Mouse (Mus musculus): ENCODE results near the gene Eif2s2. TPM values are rescaled to one million over a fixed set of nuclear protein-coding genes. Genes with fewer than 3 reads are reported as not detected.

Eif2s2 gene
- total and polyA plus RNA-seq, 3 experiments = 126 to 276 (median 269) TPM

- Histone ChIP-seq H3K27ac (ENCODE audit: insufficient read depth, low read depth) (no peak overlapping the region), H3K9me3 (replicated peaks; ENCODE audit: low read length) (no peaks in the 10 kb centered on the region), H3K4me3 (replicated peaks in 1 of 3; ENCODE audit: low read depth in 2 of 3, low read length in 2 of 3, poor library complexity in 1 of 3) (no peak overlapping the region), H3K36me3 (replicated peaks in 1 of 2; ENCODE audit: control insufficient read depth in 1 of 2, insufficient read depth in 1 of 2, low read length in 1 of 2) (peaks cover 2 to 53% of the 10 kb centered on the region in 2 experiments), H3K27me3 (replicated peaks) (no peaks in the 10 kb centered on the region), H3K9ac (ENCODE audit: insufficient read depth, low read depth) (no peak overlapping the region), H3K4me2 (ENCODE audit: insufficient read depth, low read depth, poor library complexity, severe bottlenecking) (no peak overlapping the region), H3K4me1 (ENCODE audit: control insufficient read depth in 1 of 2, insufficient read depth in 2 of 2) (peaks cover 4 to 26% of the 10 kb centered on the region in 2 experiments), H3K79me2 (replicated peaks; ENCODE audit: control insufficient read depth, extremely low read depth, insufficient read depth, poor library complexity, severe bottlenecking) (peaks cover 38% of the 10 kb centered on the region)
- no peak for TF ChIP-seq NELFE (IDR thresholded peaks at IDR 0.05; ENCODE audit: low read depth, low read length)
- TF ChIP-seq ZNF384 (IDR thresholded peaks at IDR 0.05; ENCODE audit: low read depth, low read length) = no peak
- TF ChIP-seq CHD1 (IDR thresholded peaks at IDR 0.05; ENCODE audit: low read depth, low read length) = no peak
- no peak for TF ChIP-seq ZMIZ1 (IDR thresholded peaks at IDR 0.05; ENCODE audit: low read depth, low read length)
- no peak for TF ChIP-seq KAT2A (IDR thresholded peaks at IDR 0.05; ENCODE audit: insufficient replicate concordance, low read length)
- no peak for TF ChIP-seq POLR2A (IDR thresholded peaks at IDR 0.05; ENCODE audit: low read depth, low read length)
- no peak for TF ChIP-seq ELF1 (IDR thresholded peaks at IDR 0.05; ENCODE audit: low read depth, low read length)
- no peak for TF ChIP-seq RCOR1 (conservative IDR thresholded peaks at IDR 0.05; ENCODE audit: low read depth, low read length)
- TF ChIP-seq HCFC1 (IDR thresholded peaks at IDR 0.05; ENCODE audit: low read depth, low read length) = no peak
- no peak for TF ChIP-seq SMC3 (IDR thresholded peaks at IDR 0.05; ENCODE audit: low read depth, low read length)
- no peak for TF ChIP-seq RAD21 (IDR thresholded peaks at IDR 0.05; ENCODE audit: low read depth, low read length)
- TF ChIP-seq NRF1 (IDR thresholded peaks at IDR 0.05; ENCODE audit: low read depth, low read length) = no peak
- TF ChIP-seq POLR2AphosphoS2 (IDR thresholded peaks at IDR 0.05; ENCODE audit: low read depth, low read length) = no peak
- TF ChIP-seq ZC3H11A (IDR thresholded peaks at IDR 0.05; ENCODE audit: low read depth, low read length) = no peak
- TF ChIP-seq BHLHE40 (IDR thresholded peaks at IDR 0.05; ENCODE audit: low read depth, low read length) = no peak
- no peak for TF ChIP-seq JUN (IDR thresholded peaks at IDR 0.05; ENCODE audit: insufficient read depth, low read depth, low read length)
- no peak for TF ChIP-seq EP300 (IDR thresholded peaks at IDR 0.05; ENCODE audit: low read length)
- in situ Hi-C loops (cut with MboI; ENCODE audit: low pct_ligation_motif_present, low pct_unique_long_range_greater_than_20kb, low sequenced_read_pairs) = no loop called here
- dilution Hi-C loops (cut with MboI; ENCODE audit: extremely low pct_ligation_motif_present, extremely low pct_unique_long_range_greater_than_20kb, low sequenced_read_pairs) = no loop called here
- DNase-seq (ENCODE audit: extremely low read depth) = no peak
Observed at GRCm38 (mm10) chr2:154832471-154832870, 60.3 kb downstream of the Eif2s2 start.

- H3K4me1 ChIP-seq (ENCODE audit: control insufficient read depth in 1 of 2, insufficient read depth in 2 of 2) = peaks cover 0 to 6% of the 10 kb centered on the region in 2 experiments; a peak in 1 of 4 replicates
- no peak overlapping the region for H3K4me3 ChIP-seq (replicated peaks in 1 of 3; ENCODE audit: low read depth in 2 of 3, low read length in 2 of 3, poor library complexity in 1 of 3)
- H3K79me2 ChIP-seq (replicated peaks; ENCODE audit: control insufficient read depth, extremely low read depth, insufficient read depth, poor library complexity, severe bottlenecking) = peaks cover 33% of the 10 kb centered on the region
- H3K36me3 ChIP-seq (replicated peaks in 1 of 2; ENCODE audit: control insufficient read depth in 1 of 2, insufficient read depth in 1 of 2, low read length in 1 of 2) = peaks cover 0 to 61% of the 10 kb centered on the region in 2 experiments
- H3K9me3 ChIP-seq (replicated peaks; ENCODE audit: low read length) = no peaks in the 10 kb centered on the region
- no peak overlapping the region for H3K9ac ChIP-seq (ENCODE audit: insufficient read depth, low read depth)
- H3K27me3 ChIP-seq (replicated peaks) = no peaks in the 10 kb centered on the region
- no peak for DNase-seq (ENCODE audit: extremely low read depth)
- in situ Hi-C loops (cut with MboI; ENCODE audit: low pct_ligation_motif_present, low pct_unique_long_range_greater_than_20kb, low sequenced_read_pairs) (no loop called here), dilution Hi-C loops (cut with MboI; ENCODE audit: extremely low pct_ligation_motif_present, extremely low pct_unique_long_range_greater_than_20kb, low sequenced_read_pairs) (no loop called here)
- no peak overlapping the region for H3K27ac ChIP-seq (ENCODE audit: insufficient read depth, low read depth)
- H3K4me2 ChIP-seq (ENCODE audit: insufficient read depth, low read depth, poor library complexity, severe bottlenecking) = no peak overlapping the region
- TF ChIP-seq USF1 (IDR thresholded peaks at IDR 0.05; ENCODE audit: low read depth, low read length) (no peak), ZC3H11A (IDR thresholded peaks at IDR 0.05; ENCODE audit: low read depth, low read length) (no peak), MYC (IDR thresholded peaks at IDR 0.05; ENCODE audit: low read depth, low read length) (no peak), TBP (conservative IDR thresholded peaks at IDR 0.05; ENCODE audit: low read depth, low read length) (no peak), POLR2AphosphoS2 (IDR thresholded peaks at IDR 0.05; ENCODE audit: low read depth, low read length) (no peak), CTCF (conservative IDR thresholded peaks at IDR 0.05 in 1 of 2, IDR thresholded peaks at IDR 0.05 in 1 of 2; ENCODE audit: low read depth in 2 of 2, low read length in 2 of 2) (no peak), GABPA (IDR thresholded peaks at IDR 0.05; ENCODE audit: insufficient replicate concordance, low read depth, low read length) (no peak), MAZ (IDR thresholded peaks at IDR 0.05; ENCODE audit: low read depth, low read length) (no peak), RCOR1 (conservative IDR thresholded peaks at IDR 0.05; ENCODE audit: low read depth, low read length) (no peak), KAT2A (IDR thresholded peaks at IDR 0.05; ENCODE audit: insufficient replicate concordance, low read length) (no peak), NRF1 (IDR thresholded peaks at IDR 0.05; ENCODE audit: low read depth, low read length) (no peak), UBTF (IDR thresholded peaks at IDR 0.05; ENCODE audit: low read depth, low read length) (no peak), ELF1 (IDR thresholded peaks at IDR 0.05; ENCODE audit: low read depth, low read length) (no peak), RAD21 (IDR thresholded peaks at IDR 0.05; ENCODE audit: low read depth, low read length) (no peak), JUND (conservative IDR thresholded peaks at IDR 0.05; ENCODE audit: low read depth, low read length) (no peak), MEF2A (IDR thresholded peaks at IDR 0.05; ENCODE audit: borderline replicate concordance, low read depth, low read length) (no peak), TCF12 (IDR thresholded peaks at IDR 0.05; ENCODE audit: low read depth, low read length) (no peak), MAFK (IDR thresholded peaks at IDR 0.05; ENCODE audit: insufficient replicate concordance, low read length) (no peak), MAX (IDR thresholded peaks at IDR 0.05; ENCODE audit: low read length) (no peak)
Observed at GRCm38 (mm10) chr2:154827521-154827920, 65.2 kb downstream of the Eif2s2 start.
